Mouse (Mus musculus) heart, postnatal 14 days (tissue): ENCODE data around the gene Chd6. TPM values are rescaled to one million over a fixed set of nuclear protein-coding genes. Genes with fewer than 3 reads are reported as not detected.

Source experiments
- DNase-seq, 2 experiments: peaks; one replicate each; pipeline ENCODE4 v3.0.0; 2021 to 2022
- intact Hi-C: fragments of 180-260 bp; cut with DNase I; formaldehyde crosslinking; loops from one replicate; pipeline ENCODE4 v1.15.1; 2025
- total RNA-seq, 2 experiments: library from RNA; stranded (reverse); gene quantifications; 2 replicates each; pipeline ENCODE4 v1.2.3; 2021

The Chd6 gene
- total RNA-seq, 2 experiments from 2014 or later = 87.6 to 95.7 TPM

- intact Hi-C loops = no loop called here
- no peak for DNase-seq
These were observed 207.0 kb downstream of the Chd6 start for GRCm38 (mm10) chr2:160901656-160902412.

Other genes with a start within 250 kb of the Chd6 start
- 10 to 100 TPM; 54.3 to 59.2 TPM for gene Zhx3, start 236.1 kb downstream of the Chd6 start, total RNA-seq
- 1 to 10 TPM; 5.9 to 7.0 TPM for gene Lpin3, start 228.4 kb downstream of the Chd6 start, total RNA-seq
- 10 to 100 TPM in 1 of 2 experiments, 1 to 10 TPM in 1; 8.9 to 10.2 TPM for gene Emilin3, start 196.7 kb downstream of the Chd6 start, total RNA-seq